Mouse (Mus musculus) mouse embryonic stem cell (cell line): Measurements from ENCODE around the gene Dnmt1.

ENCODE experiments used
- in situ Hi-C, 2 experiments: fragments of 300-500 bp; cut with MboI; formaldehyde crosslinking; loops; 1 replicate in 1 of 2; 3 replicates in 1 of 2; pipeline ENCODE4 v1.14.3; 2019 to 2020; ENCODE audit warnings: low sequenced_read_pairs in 2 of 2, low pct_unique_long_range_greater_than_20kb in 1 of 2, mixed read lengths in 1 of 2; ENCODE audit not compliant: unreplicated experiment in 1 of 2

Dnmt1 gene

GRCm38 (mm10) chr9:20875021-20875790, 84.5 kb downstream of the Dnmt1 start:
- in situ Hi-C loops = no loop called here

- in situ Hi-C loops = no loop called here
These were observed 86.2 kb downstream of the Dnmt1 start for GRCm38 (mm10) chr9:20873521-20873920.

- in situ Hi-C loops = no loop called here
These were observed 86.7 kb downstream of the Dnmt1 start for GRCm38 (mm10) chr9:20872991-20873390.

GRCm38 (mm10) chr9:20870211-20871173, 89.2 kb downstream of the Dnmt1 start:
- in situ Hi-C loops = no loop called here

- in situ Hi-C loops = no loop called here
These were observed 90.4 kb downstream of the Dnmt1 start for GRCm38 (mm10) chr9:20869246-20869645.

- in situ Hi-C loops = no loop called here
These were observed 91.2 kb downstream of the Dnmt1 start, which contains the start of gene A230050P20Rik for GRCm38 (mm10) chr9:20868448-20869001. A230050P20Rik (plus strand) TSS chr9:20868642.

GRCm38 (mm10) chr9:20866879-20867278, 92.8 kb downstream of the Dnmt1 start:
- in situ Hi-C loops = no loop called here

- in situ Hi-C loops = no loop called here
These were observed 97.5 kb downstream of the Dnmt1 start for GRCm38 (mm10) chr9:20862225-20862624.

GRCm38 (mm10) chr9:20861821-20862220, 97.9 kb downstream of the Dnmt1 start:
- in situ Hi-C loops = no loop called here

- in situ Hi-C loops = no loop called here
These were observed 99.8 kb downstream of the Dnmt1 start for GRCm38 (mm10) chr9:20859926-20860325.
